Mouse (Mus musculus) limb, embryonic 15.5 days (tissue): ENCODE results near the gene Gpsm3. TPM values are rescaled to one million over a fixed set of nuclear protein-coding genes. Genes with fewer than 3 reads are reported as not detected.
A peak's percentile ranks its signal among the peaks of the same experiment; 100 is the strongest.

Experiments used
- ATAC-seq: fragments of 200-750 bp; cut with Nextera tagmentation; 2 replicates; pipeline ENCODE4 v1.8.0; 2017; ENCODE audit warnings: low read depth, moderate TSS enrichment; ENCODE audit not compliant: insufficient number of reproducible peaks, low FRiP score, low TSS enrichment
- H3K27ac ChIP-seq: fragments of 300-500 bp; sonication (generic); 2 replicates; pipeline ENCODE4 v1.5.1; 2015; ENCODE audit warnings: moderate library complexity, mild to moderate bottlenecking, inconsistent platforms
- H3K27me3 ChIP-seq: fragments of 300-500 bp; sonication (generic); 2 replicates; pipeline ENCODE4 v1.6.1; 2015; ENCODE audit warnings: inconsistent platforms
- H3K36me3 ChIP-seq: fragments of 300-500 bp; sonication (generic); 2 replicates; pipeline ENCODE4 v1.6.1; 2015; ENCODE audit warnings: inconsistent platforms
- H3K4me1 ChIP-seq: fragments of 300-500 bp; sonication (generic); 2 replicates; pipeline ENCODE4 v1.6.1; 2015; ENCODE audit warnings: inconsistent platforms
- H3K4me2 ChIP-seq: fragments of 300-500 bp; sonication (generic); 2 replicates; pipeline ENCODE4 v1.6.1; 2015; ENCODE audit warnings: mild to moderate bottlenecking, inconsistent platforms
- H3K4me3 ChIP-seq: fragments of 300-500 bp; sonication (generic); 2 replicates; pipeline ENCODE4 v1.5.1; 2015; ENCODE audit warnings: mild to moderate bottlenecking, inconsistent platforms
- H3K9ac ChIP-seq: fragments of 300-500 bp; sonication (generic); 2 replicates; pipeline ENCODE4 v1.6.1; 2015; ENCODE audit warnings: inconsistent platforms
- H3K9me3 ChIP-seq: fragments of 300-500 bp; sonication (generic); 2 replicates; pipeline ENCODE4 v1.6.1; 2016; ENCODE audit warnings: inconsistent platforms
- WGBS: fragments of 180-500 bp; shearing (Covaris S2); methylation state at CpG from one replicate; pipeline ENCODE4 v1.1.7; 2015; 5-methylcytosine and 5-hydroxymethylcytosine counted together
- polyA plus RNA-seq: library from polyadenylated mRNA; unstranded; fragments of >200 nt; fragmentation: Nextera tagmentation; extraction: Ambion mirVana; gene quantifications from 2 replicates; pipeline ENCODE4 v1.2.1, GENCODE M21; 2015

The Gpsm3 gene
- polyA plus RNA-seq, 1 experiment from 2014 or later: 7.2 TPM

- under 1% methylated on average over 18 of the region's 18 CpGs for WGBS
- Histone ChIP-seq H3K27ac (peak overlapping the region; percentile 96), H3K9ac (peak overlapping the region; percentile 75), H3K4me1 (peaks cover 49% of the 10 kb centered on the region), H3K4me2 (peak overlapping the region; percentile 90), H3K4me3 (peak overlapping the region; percentile 78), H3K9me3 (no peaks in the 10 kb centered on the region), H3K27me3 (peaks cover 24% of the 10 kb centered on the region), H3K36me3 (peaks cover 33% of the 10 kb centered on the region)
- no peak for ATAC-seq
Observed at GRCm38 (mm10) chr17:34626773-34627092, 37.1 kb downstream of the Gpsm3 start.

- peak overlapping the region; percentile 78 for H3K4me3 ChIP-seq
- ATAC-seq: peak; percentile 77
- H3K9me3 ChIP-seq: no peaks in the 10 kb centered on the region
- peaks cover 25% of the 10 kb centered on the region for H3K27me3 ChIP-seq
- peak overlapping the region; percentile 96 for H3K27ac ChIP-seq
- H3K4me2 ChIP-seq: peak overlapping the region; percentile 90
- peaks cover 55% of the 10 kb centered on the region for H3K4me1 ChIP-seq
- H3K36me3 ChIP-seq: peaks cover 27% of the 10 kb centered on the region
- WGBS: under 1% methylated on average over 43 of the region's 45 CpGs
- H3K9ac ChIP-seq: peak overlapping the region; percentile 75
Observed at GRCm38 (mm10) chr17:34627093-34627942, 37.7 kb downstream of the Gpsm3 start.

- peaks cover 61% of the 10 kb centered on the region for H3K4me1 ChIP-seq
- peaks cover 32% of the 10 kb centered on the region for H3K27me3 ChIP-seq
- peaks cover 19% of the 10 kb centered on the region for H3K36me3 ChIP-seq
- peak within 1 kb of the TSS; percentile 90 for H3K4me2 ChIP-seq
- peak within 1 kb of the TSS; percentile 78 for H3K4me3 ChIP-seq
- H3K27ac ChIP-seq: peak within 1 kb of the TSS; percentile 96
- peak within 1 kb of the TSS; percentile 65 for H3K9ac ChIP-seq
- WGBS: 4% methylated on average over 29 of the region's 29 CpGs
- H3K9me3 ChIP-seq: no peaks in the 10 kb centered on the region
- no peak for ATAC-seq
Observed at GRCm38 (mm10) chr17:34627943-34628643, 38.5 kb downstream of the Gpsm3 start, which contains the start of gene Ppt2. Gene Ppt2 (minus strand): TSS chr17:34628510.

GRCm38 (mm10) chr17:34628644-34628967 lies 39.0 kb downstream of the Gpsm3 start:
- Histone ChIP-seq H3K4me3 (peak overlapping the region; percentile 78), H3K36me3 (peaks cover 14% of the 10 kb centered on the region), H3K27me3 (peaks cover 33% of the 10 kb centered on the region), H3K9me3 (no peaks in the 10 kb centered on the region), H3K9ac (no peak overlapping the region), H3K27ac (peak overlapping the region; percentile 96), H3K4me1 (peaks cover 61% of the 10 kb centered on the region), H3K4me2 (peak overlapping the region; percentile 90)
- no peak for ATAC-seq
- WGBS: 36% methylated on average over 5 of the region's 5 CpGs

- ATAC-seq: no peak
- peak within 1 kb of the TSS; percentile 65; the same call in 1 of the 2 replicates for H3K9ac ChIP-seq
- H3K4me3 ChIP-seq: peak within 1 kb of the TSS; percentile 78
- WGBS: 4% methylated on average over 16 of the region's 16 CpGs
- peaks cover 61% of the 10 kb centered on the region for H3K4me1 ChIP-seq
- peak within 1 kb of the TSS; percentile 90 for H3K4me2 ChIP-seq
- no peaks in the 10 kb centered on the region for H3K9me3 ChIP-seq
- peaks cover 33% of the 10 kb centered on the region for H3K27me3 ChIP-seq
- peaks cover 10% of the 10 kb centered on the region for H3K36me3 ChIP-seq
- H3K27ac ChIP-seq: peak within 1 kb of the TSS; percentile 96
Observed at GRCm38 (mm10) chr17:34629221-34629751, 39.7 kb downstream of the Gpsm3 start, which contains the start of gene Prrt1. Gene Prrt1 (plus strand): TSS chr17:34629533.

- peaks cover 61% of the 10 kb centered on the region for H3K4me1 ChIP-seq
- H3K4me2 ChIP-seq: peak overlapping the region; percentile 90; the same call in 1 of the 2 replicates
- 25% methylated on average over 12 of the region's 12 CpGs for WGBS
Observed at GRCm38 (mm10) chr17:34629796-34630603, 40.4 kb downstream of the Gpsm3 start.

GRCm38 (mm10) chr17:34630761-34631301 lies 41.2 kb downstream of the Gpsm3 start:
- H3K4me1 ChIP-seq: peaks cover 61% of the 10 kb centered on the region
- H3K9ac ChIP-seq: no peak overlapping the region; the same call in 1 of the 2 replicates
- no peak overlapping the region for H3K27ac ChIP-seq
- H3K4me2 ChIP-seq: peak overlapping the region; percentile 42
- peaks cover 33% of the 10 kb centered on the region for H3K27me3 ChIP-seq
- WGBS: 3% methylated on average over 42 of the region's 48 CpGs
- H3K9me3 ChIP-seq: no peaks in the 10 kb centered on the region
- no peak for ATAC-seq
- no peaks in the 10 kb centered on the region for H3K36me3 ChIP-seq
- H3K4me3 ChIP-seq: peak overlapping the region; percentile 78

More at GRCm38 (mm10) chr17:34629796-34630603, 40.4 kb downstream of the Gpsm3 start:
- no peak overlapping the region for H3K27ac ChIP-seq
- no peak overlapping the region for H3K9ac ChIP-seq
- H3K27me3 ChIP-seq: peaks cover 33% of the 10 kb centered on the region
- no peaks in the 10 kb centered on the region for H3K9me3 ChIP-seq
- ATAC-seq: no peak
- peak overlapping the region; percentile 78 for H3K4me3 ChIP-seq
- peaks cover 8% of the 10 kb centered on the region for H3K36me3 ChIP-seq

GRCm38 (mm10) chr17:34631647-34632046 lies 42.0 kb downstream of the Gpsm3 start:
- Histone ChIP-seq H3K27me3 (peaks cover 33% of the 10 kb centered on the region), H3K4me1 (peaks cover 53% of the 10 kb centered on the region), H3K4me2 (peak overlapping the region; percentile 79), H3K9me3 (no peaks in the 10 kb centered on the region), H3K9ac (no peak overlapping the region), H3K27ac (no peak overlapping the region), H3K4me3 (peak overlapping the region; percentile 39), H3K36me3 (no peaks in the 10 kb centered on the region)
- WGBS: 6% methylated on average over 12 of the region's 12 CpGs
- ATAC-seq: no peak

- Histone ChIP-seq H3K4me1 (peaks cover 50% of the 10 kb centered on the region), H3K27ac (no peak overlapping the region), H3K9me3 (no peaks in the 10 kb centered on the region), H3K9ac (0 out of 2 replicates have a peak overlapping the region, but pooled peaks have one; percentile 7), H3K36me3 (no peaks in the 10 kb centered on the region), H3K4me2 (peak overlapping the region; percentile 79), H3K4me3 (peak overlapping the region; percentile 39), H3K27me3 (peaks cover 33% of the 10 kb centered on the region)
- WGBS: under 1% methylated on average over 26 of the region's 26 CpGs
- ATAC-seq: peak; percentile 49
Observed at GRCm38 (mm10) chr17:34632261-34632691, 42.7 kb downstream of the Gpsm3 start.

GRCm38 (mm10) chr17:34635671-34636070 lies 46.1 kb downstream of the Gpsm3 start:
- no peak overlapping the region for H3K4me2 ChIP-seq
- peaks cover 26% of the 10 kb centered on the region for H3K4me1 ChIP-seq
- WGBS: 56% methylated on average over 2 of the region's 2 CpGs
- peaks cover 20% of the 10 kb centered on the region for H3K27me3 ChIP-seq
- H3K36me3 ChIP-seq: no peaks in the 10 kb centered on the region
- no peak overlapping the region for H3K27ac ChIP-seq
- ATAC-seq: no peak
- H3K9me3 ChIP-seq: no peaks in the 10 kb centered on the region
- no peak overlapping the region for H3K9ac ChIP-seq
- H3K4me3 ChIP-seq: no peak overlapping the region

GRCm38 (mm10) chr17:34637459-34637858 lies 47.9 kb downstream of the Gpsm3 start:
- Histone ChIP-seq H3K4me2 (no peak overlapping the region), H3K27ac (no peak overlapping the region), H3K36me3 (no peaks in the 10 kb centered on the region), H3K4me3 (no peak overlapping the region), H3K4me1 (peaks cover 17% of the 10 kb centered on the region), H3K27me3 (peaks cover 7% of the 10 kb centered on the region; the same call in 1 of the 2 replicates), H3K9ac (no peak overlapping the region), H3K9me3 (no peaks in the 10 kb centered on the region)
- 55% methylated on average over 3 of the region's 3 CpGs for WGBS
- no peak for ATAC-seq
